Mouse (Mus musculus) hematopoietic stem cell, adult 5-6 weeks (primary cell): ENCODE measurements around the gene Thada. TPM values are rescaled to one million over a fixed set of nuclear protein-coding genes. Genes with fewer than 3 reads are reported as not detected.

Source experiments
- ATAC-seq, 2 experiments: fragments of 125-278 bp in 1 of 2; replicated peaks in 1 of 2; 2 replicates each; pipeline ENCODE4 v1.8.0; 2016 to 2017; ENCODE audit warnings: inconsistent platforms in 2 of 2, mild to moderate bottlenecking in 2 of 2, moderate number of reproducible peaks in 2 of 2, low read depth in 1 of 2, moderate TSS enrichment in 1 of 2; ENCODE audit not compliant: low FRiP score in 2 of 2, poor library complexity in 2 of 2, severe bottlenecking in 2 of 2, insufficient read depth in 1 of 2, low TSS enrichment in 1 of 2
- total RNA-seq: library from RNA; stranded (forward); fragments of 172-1452, 232-1000 nt; gene quantifications from 2 replicates; pipeline ENCODE4 v1.2.3, GENCODE M21; 2017

The Thada gene
- total RNA-seq, 1 experiment from 2014 or later, result 29.8 TPM

DNA sequence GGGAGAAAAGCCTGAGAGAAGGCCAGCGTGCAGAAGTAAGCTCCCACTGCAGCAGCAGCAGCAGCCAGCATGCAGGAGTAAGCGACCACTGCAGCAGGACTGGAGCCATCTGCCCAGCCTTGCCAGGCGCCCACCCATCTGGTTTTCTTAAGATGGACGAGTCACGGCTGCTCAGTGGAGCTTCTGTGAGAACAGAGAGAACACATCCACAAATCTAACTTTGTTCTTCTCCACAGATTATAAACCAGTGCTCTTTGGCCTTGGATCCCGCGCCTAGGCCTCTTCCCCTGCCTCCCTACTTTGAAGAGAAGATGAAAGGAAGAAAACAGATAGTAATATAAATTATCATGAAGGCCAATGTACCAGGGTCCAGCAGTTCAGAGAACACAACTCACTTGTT, 106.2 kb downstream of the Thada start:
- no peak for ATAC-seq

DNA sequence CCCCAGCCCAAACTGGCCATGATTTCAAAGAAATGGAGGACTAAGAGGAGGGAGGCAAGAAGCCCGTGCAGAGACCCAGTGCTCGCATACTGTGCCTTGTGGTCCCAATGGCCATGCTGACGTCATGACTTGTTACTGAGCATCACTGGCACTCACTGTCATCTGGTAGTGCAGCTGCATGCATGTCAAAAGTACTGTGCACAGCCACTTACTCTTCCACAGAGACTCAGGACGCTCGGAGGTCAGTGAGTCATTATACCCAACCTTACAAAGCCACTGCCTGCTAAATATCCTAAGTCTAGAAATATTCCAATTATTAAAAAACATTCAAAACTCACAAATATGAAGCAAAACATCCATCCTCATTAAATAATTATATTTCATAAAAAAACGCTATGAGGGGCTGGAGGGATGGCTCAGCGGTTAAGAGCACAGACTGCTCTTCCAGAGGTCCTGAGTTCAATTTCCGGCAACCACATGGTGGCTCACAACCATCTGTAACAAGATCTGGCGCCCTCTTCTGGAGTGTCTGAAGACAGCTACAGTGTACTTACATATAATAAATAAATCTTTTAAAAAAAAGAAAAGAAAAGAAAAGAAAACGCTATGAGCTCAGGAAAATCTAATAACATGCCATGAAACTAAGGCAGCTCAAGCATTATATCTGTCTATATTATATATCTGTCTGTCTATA, 106.9 kb downstream of the Thada start:
- ATAC-seq, result no peak

DNA sequence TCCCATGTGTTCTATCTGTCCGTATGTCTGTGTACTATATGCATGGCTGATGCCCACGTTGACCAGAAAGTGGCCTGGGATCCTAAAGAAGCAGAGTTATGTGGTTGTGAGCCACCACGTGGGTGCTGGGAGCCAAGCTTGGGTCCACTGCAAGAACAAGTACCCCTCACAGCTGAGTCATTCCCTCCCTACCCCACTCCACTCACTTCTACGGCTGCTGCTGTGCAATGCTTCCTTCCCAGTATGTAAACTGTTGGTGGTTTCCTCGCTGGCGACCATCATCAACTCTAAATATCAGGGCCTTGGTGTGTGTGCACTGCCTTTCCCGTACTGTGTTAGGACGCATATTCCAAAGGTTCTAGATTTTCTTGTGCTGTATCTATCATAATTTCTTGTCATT, 108.2 kb downstream of the Thada start:
- 0 out of 4 replicates have a peak, but pooled peaks of 1 of the 2 experiments have one; percentile 12 for ATAC-seq

DNA sequence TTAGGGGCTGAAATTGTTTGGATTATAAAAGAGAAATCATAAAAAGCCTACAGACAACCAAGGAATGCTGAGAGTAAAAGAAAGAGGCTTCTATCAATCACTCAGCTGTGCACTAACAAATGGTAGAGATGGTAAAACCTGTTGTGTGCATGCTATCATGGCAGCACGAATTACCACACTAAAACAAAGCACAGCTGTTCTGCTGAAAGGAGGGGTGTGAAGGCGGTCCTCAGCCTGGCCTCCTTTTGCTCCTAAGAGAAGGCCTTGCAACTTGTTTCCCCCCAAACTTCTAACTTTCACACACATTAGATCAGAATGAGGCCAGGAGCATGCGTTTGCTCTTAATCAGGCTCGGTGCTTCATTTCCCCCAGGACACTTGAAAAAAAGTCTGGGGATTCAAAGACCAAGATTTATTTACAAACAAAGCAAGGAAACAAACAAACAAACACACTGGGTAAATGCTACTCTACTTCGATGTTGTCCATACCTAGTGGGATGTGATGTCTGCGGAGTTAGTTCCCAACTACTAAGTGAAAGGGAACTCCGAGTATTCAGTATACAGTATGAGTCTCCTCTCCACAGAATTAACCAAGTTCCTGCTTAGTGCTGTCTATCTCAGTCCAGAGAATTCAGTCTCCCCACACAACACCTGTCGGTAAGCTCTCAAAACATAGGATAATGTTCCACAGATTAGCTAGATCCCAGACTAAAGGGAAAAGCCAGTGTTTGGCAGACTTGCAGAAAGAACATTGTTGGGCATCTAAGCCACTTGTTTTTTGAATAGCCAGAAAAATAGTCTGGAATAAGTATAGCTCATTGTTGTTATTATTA, 109.7 kb downstream of the Thada start:
- no peak for ATAC-seq

DNA sequence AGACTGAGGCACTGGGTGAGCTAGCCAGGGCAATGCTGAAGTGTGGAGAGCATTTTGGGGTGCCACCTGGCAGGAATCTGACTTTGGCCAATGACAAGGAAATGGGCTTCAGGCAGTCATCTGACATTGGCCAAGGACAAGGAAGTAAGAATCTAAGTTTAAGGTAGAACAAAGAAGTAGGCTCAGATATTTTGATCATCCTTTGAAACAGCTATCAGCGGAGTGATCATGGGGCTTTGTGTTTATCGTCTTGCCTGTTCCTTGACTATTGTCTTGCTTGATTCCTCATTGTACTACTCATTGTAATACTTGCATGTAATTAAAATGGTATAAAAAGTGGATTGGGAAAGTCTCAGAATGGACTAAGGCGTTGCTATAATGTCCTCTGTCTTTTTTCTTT, 111.0 kb downstream of the Thada start:
- no peak for ATAC-seq

DNA sequence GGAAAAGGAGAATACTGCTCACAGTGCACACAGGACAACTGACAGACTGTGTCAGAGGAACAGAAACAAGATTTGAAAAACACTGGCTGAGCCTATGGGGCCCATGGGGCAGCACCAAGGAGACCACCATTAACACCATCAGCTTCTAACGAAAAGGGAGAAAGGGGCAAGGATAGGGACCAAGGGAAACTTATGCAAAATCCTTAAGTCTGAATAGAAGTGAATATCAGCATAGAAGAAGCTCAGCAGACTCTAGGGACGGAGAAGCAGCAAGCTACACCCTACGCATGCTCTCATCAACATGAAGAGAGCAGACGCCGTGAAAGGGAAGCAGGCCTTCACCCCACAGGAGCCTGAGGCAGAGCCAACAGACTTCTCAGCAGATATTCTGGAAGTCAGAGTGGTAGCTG, 112.1 kb downstream of the Thada start:
- no peak for ATAC-seq

DNA sequence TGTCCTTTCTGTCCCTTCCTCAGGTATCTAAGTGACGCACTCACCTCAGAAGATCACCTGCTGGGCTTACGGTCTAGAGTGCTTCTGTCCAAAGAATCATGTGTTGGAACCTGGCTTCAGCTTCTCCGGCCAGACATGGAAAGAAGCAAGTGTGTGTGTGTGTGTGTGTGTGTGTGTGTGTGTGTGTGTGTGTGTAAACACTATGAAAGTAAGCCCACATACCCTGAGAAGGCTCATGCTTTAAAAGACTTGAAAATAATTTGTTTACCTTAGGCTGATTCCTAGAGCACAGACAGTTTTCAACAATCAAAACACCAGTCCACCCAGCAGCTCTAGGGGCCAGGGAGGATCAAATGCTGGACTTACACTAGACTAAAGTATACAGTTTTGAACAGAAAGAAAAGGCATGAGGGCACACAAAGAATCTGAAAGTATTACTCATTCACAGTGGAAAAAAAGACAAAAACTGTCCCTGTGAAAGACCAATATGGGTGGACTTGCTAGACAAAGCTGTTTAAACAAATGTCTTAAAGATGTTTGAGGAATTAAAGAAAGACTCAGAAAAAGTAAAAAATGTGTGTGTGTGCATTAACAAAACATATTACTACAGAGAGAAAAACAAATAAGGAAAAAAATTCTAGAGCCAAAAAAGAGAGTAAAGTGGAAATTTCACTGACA, 112.6 kb downstream of the Thada start:
- no peak for ATAC-seq

DNA sequence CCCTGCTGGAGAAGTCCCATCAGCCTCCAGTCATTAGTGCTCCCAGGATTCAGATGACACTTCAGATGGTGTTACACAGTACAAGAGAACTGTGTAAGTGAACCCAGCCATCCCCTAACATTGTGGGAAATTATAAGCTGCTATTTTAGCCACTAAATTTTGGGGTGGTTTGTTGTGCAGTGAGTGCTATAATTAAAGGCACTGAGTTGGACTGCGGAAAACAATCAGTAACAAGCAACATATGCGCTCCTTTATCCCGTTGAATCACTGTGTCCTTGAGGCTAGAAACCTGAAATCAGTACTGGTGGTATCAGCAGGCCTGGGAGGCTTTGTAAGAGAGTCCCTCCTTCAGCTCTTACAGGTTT, 113.2 kb downstream of the Thada start:
- ATAC-seq, result no peak

DNA sequence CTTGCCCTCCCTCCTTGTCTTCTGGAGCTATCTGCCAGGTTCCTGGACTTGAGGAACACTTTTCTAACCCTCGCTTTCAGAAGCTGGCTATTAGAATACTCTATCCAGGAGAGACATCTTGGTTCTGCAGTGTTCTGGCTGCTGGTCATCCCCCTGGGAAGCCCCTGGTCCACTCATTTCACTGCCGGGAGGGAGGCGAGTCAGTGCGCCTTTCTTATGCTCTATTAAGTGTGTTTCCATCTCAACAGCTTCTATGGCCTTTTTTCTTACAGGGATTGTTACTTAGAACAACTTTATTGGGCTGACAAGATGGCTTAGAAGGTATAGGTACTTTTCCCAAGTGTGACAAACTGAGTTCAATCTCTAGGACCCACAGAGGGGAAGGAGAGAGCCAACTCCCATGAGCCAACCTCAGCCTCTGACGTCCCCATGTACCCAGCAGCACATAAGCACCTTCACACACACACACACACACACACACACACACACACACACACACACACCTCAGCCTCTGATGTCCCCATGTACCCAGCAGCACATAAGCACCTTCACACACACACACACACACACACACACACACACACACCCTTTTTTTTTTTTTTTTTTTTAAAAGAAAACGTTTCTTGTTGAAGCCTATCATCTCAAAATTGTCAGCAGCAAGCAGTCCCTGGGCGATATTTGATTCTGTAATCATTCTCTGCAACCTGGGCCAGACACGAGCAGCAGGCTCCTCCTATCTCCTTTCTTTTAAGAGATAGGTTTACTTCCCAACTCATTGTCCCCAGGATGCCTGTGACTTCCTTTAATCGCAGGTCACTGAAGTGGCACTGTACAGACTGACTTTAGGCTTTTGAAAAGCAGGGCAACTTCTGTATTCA, 113.9 kb downstream of the Thada start:
- peak in 1 of 2 experiments; percentile 17; a peak in 1 of 4 replicates for ATAC-seq

DNA sequence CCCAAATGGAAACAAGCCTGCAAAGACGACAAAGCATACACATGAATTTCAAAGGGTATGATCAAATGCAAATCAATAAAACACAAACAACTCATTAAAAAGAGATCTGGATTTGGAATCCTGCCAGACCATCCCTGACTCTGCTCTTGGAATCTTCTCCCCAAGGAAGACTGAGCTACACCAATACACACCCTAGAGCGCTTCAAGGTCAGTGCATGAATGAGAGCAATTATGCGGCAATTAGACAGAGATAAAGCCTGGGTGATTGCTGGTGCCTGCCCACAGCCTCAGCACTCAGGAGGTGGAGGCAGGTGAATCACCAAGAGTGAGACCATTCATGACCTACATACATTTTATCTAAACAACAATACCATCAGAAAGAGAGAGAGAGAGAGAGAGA, 114.7 kb downstream of the Thada start:
- ATAC-seq, result no peak

DNA sequence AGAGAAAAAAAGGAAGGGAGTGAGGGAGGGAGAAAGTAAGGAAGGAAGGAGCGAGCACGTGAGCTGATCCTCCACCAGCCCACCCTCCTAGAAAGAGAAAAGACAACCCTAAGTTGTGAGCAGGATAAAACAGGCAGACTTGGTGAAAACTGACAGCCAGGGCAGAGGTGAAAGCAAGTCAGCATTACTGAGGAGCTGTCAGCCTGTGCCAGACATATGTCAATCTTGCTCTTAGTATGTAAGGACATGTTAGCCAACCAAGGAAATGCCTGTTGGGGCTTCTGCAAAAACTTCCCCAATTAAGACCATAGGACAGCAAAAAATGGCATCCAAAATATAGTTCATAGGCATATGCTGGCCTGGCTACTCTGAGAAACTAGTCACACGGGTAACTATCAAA, 117.1 kb downstream of the Thada start:
- ATAC-seq, result no peak

DNA sequence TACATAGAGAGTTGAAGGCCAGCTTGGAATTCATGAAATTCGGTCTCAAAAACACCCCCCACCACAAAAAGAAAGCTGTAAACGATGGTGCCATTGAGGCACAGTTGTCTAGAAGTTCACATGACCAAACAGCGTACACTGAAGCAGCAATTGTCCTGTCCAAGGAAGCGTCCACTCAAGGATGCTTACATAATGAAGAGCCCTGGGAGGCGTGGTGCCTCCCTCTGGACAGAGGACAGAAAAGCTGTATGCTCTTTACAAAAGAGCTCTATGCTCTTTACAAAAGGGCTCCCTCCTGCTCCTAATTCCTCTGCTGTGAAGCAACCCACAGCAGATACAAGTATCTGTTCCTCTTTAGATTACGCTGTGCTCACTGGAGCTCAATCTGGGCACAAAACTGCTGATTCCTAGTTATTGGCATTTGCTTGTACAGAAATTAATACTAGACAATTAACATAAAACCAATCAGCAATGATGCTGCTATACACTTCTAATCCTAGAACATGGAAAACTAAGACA, 123.6 kb downstream of the Thada start:
- no peak for ATAC-seq

DNA sequence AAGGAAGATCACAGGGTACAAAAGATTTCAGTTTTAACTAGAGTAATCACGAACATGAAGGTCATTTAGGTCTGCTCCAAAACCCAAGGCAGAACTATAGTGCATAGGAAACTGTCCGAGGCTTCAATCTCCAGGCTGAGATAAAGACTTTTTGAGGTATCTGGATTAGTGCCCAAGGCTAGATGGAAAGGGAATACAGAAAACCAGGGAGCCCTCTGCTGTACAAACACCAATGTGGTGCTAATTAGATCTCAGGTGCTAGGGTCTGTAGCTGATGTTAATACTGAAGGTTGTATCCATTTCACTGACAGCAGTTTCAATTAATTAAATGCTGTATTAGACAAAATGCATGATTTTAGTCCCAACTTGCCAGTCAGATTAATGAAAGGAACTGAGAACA, 124.3 kb downstream of the Thada start:
- ATAC-seq, result no peak

DNA sequence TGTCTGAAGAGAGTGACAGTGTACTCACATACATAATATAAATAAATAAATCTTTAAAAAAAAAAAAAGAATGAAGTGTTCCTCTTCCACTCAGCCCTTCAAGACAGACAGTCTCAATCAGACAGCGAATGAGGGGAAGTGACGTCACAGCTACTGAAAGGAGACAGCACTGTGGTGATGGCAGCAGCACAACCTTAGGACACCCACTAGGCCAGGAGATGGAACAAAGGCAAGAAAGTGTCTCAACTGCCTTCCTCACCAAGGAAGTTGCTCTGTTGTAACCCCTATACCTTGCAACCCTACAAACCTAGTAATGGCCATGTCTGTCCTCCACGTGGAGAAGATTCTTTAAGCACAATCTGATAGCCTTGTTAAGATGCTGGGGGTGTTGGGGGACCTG, 125.4 kb downstream of the Thada start:
- peak; percentile 37 to 39; a peak in 2 of 4 replicates for ATAC-seq

DNA sequence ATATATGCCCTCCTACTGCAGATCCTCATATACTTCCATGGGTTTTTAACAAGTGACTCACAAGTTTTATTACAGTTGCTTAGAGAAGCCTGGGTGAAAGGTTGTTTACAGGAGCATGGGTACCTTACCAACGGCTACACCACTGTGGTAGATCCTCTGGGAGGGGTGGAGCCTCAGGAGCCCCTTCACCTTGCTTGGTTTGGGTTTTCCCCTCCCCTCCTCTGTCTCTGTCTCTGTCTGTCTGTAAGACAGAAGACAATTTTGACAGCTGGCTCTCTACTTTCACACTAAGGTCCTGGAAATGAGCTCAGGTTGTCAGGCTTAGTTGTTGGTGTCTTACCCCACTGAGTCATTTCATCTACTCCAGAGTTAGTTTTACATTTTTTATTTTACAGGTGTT, 130.0 kb downstream of the Thada start:
- ATAC-seq, result no peak

DNA sequence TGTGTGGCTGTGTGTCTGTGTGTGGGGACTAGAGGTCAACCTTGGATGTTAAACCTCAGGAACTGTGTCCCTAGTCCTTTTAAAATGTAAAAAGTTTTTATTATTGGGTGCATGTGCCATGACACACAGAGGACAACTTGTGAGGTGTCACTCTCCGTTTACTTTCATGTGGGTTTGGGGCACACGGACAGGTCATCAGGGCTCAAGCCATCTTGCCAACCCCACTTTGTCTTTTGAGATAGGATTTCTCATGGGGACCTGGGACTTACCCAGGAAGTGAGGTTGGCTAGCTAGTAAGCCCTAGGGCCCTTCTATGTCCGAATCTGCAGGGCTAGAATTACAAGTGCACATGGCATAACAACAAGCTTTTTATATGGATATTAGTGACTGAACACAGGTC, 130.9 kb downstream of the Thada start:
- ATAC-seq, result no peak
